Mouse (Mus musculus) WW6 (cell line): Measurements from ENCODE around the gene Fgfr2.
"Not testable (repeated sequence)": the region's sequence is repeated elsewhere in the genome, so short reads cannot be mapped to it uniquely, and the experiment has no call there.

ENCODE experiments used
- DNase-seq: peaks from one replicate; pipeline ENCODE4 v3.0.0-alpha.2; 2013; ENCODE audit warnings: low read depth, low spot score

Gene Fgfr2

GRCm38 (mm10) chr7:130693800-130694193 lies 2429.4 kb downstream of the Fgfr2 start:
- DNase-seq, result no peak

DNA sequence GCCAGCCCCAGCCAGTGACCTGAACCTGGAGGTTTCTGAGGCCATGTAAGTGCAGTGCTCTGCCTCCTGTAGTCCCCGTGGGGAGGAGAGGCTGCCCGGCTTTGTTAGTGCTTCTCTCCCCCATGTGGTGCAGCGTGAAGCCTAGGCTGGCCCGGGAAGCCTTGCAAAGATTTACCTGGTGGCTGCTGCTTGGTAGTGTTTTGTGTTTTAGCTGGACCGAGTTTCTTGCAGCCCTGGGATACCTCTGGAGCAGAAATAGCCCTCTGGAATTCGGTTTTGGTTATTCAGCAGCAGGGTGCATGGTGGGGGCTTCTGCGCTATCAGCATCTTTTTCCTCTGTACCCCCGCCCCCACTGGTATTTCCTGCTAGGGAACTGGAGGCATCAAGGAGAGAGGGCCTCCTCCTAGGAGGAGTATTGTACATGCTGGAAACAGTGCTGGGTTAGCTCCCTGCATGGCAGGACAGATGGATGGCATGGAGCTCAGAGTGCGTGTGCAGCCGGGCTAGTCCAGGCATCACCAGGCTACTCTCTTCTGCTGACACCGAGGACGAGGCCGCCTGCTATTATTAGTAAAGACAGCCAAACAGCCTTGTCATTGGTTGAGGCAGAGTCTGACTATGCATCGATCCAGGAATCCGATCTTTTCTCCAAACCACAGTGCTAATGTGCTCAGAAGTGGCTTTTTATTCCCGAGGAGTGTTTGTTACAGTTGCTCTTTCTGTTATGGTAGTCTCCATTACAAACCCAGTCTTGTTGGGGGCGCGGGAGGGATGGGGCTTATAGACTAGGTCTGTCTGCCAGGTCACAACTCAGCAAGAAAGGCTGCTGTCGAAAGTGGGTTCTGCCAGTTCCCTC lies 2430.0 kb downstream of the Fgfr2 start:
- DNase-seq, result no peak

- no peak for DNase-seq
Observed at GRCm38 (mm10) chr7:130692392-130692942, 2430.7 kb downstream of the Fgfr2 start.

- DNase-seq, result no peak
Observed at GRCm38 (mm10) chr7:130691931-130692330, 2431.2 kb downstream of the Fgfr2 start.

GRCm38 (mm10) chr7:130690869-130691268 lies 2432.3 kb downstream of the Fgfr2 start:
- DNase-seq, result no peak

- no peak for DNase-seq
Observed at GRCm38 (mm10) chr7:130688601-130689000, 2434.5 kb downstream of the Fgfr2 start.

DNA sequence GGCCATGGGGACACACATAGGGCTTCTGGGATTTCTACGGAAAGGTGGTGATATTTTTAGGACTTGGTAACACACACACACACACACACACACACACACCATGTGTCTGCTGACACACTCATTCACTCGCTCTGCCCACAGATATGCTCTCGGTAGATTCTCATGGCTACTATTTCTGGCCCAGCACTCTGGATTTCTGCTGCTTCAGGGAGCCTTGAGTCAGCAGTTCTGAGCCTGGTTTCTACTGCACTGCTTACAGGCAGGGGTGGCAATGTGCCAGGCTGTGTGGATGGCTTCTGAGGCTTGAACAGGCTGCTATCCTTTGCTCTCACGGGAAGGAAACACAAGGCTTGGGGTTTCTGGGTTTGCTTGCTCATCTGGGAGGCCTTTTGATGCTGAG lies 2441.4 kb downstream of the Fgfr2 start:
- DNase-seq, result no peak

- no peak for DNase-seq
Observed at GRCm38 (mm10) chr7:130678414-130678813, 2444.7 kb downstream of the Fgfr2 start.

DNA sequence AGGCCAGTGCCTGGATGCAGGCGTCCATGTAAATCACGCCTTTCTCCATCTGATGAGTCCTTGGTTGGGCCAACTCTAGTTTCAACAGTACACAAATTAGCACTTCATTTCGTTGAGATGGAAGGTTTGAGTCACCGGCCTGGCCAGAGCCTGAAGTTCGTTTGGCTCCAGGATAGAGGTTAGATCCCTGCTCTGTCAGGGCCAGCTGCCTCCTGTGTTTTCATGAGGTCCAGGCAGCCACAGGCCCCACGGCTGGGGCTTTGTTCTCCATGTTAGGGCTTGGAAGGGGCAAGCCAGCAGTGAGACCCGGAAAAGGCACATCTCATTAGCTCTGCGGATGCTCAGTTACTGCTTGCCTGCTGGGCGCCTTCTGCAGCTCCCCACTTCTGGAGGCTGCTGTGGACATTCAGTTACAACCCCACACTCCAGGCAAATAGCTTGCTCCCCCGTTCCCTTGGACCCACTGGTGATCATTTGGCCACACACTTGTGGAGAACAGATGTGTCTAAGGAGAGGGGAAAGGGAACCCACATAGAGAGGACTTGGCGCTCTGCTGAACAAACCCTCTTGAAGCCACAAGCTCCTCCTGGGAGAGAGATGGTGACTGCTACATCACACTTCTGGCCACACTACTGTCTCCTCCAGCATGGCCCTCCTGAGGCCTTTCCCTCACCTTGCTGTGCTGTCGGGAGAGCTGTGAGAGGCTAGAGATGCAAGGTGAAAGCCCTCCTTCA lies 2445.4 kb downstream of the Fgfr2 start:
- DNase-seq, result no peak

- no peak for DNase-seq
Observed at GRCm38 (mm10) chr7:130676885-130677540, 2446.1 kb downstream of the Fgfr2 start.

- DNase-seq, result no peak
Observed at GRCm38 (mm10) chr7:130674526-130674925, 2448.6 kb downstream of the Fgfr2 start.

DNA sequence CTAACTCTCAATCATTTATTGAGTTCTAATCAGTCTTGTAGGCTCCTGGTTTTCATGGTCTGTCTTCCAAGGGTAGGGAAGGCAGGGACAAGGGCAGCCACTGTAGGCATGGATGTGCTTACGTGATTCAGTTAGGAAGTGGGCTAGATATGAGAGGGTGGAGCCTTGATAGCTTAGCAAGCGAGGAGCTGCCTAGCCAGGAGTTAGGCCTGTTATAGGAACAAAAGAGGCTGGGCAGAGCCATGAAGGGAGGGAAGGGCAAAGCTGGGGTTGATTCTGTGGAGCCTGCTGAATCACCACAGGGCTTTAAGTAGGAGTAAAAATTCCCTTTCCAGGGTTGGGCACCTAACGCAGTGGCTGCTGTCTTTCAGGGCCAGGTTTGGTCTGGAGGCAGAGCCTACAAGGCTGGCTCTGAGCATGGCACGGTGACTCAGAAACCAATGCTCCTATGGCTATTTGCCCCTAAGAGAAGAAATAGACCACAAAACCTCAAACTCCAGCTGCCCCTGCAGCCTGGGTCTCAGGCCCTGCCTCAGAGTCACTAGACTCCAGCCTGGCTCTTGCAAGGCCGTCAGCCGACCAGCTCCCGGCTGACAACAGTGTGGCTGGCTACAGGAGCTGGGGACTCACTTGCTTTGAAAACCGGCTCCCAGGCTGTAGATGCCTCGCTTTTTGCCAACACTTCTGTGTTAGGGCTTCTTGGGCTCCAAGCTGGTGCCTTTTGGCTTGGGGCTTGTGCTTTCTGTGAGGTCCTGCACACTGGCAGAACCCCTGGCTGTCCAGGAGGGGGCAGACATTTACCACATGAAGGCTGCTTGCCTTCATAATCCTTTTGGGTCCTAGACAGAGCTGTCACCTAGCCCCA lies 2449.7 kb downstream of the Fgfr2 start:
- DNase-seq, result no peak

DNA sequence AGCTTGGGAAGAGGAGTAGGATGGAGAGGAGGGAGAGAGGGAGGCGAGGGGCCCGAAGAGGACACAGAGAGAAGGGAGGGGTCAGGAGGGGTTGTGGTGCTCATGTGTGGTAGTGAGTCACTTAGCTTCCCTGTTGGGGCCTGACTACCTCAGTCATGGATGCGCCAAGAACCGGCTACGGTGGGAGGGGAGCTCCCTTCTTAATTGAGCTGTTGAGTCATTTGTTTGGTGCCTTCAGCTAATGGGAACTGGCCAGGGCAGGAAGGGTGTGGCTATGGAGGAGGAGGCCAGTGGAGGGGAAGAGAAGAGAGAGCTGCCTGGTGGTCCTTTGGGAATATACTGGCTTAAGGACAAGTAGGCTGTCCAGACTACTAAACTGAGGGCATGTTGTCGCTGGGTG lies 2451.8 kb downstream of the Fgfr2 start:
- no peak for DNase-seq

- no peak for DNase-seq
Observed at GRCm38 (mm10) chr7:130670358-130670757, 2452.8 kb downstream of the Fgfr2 start.

DNA sequence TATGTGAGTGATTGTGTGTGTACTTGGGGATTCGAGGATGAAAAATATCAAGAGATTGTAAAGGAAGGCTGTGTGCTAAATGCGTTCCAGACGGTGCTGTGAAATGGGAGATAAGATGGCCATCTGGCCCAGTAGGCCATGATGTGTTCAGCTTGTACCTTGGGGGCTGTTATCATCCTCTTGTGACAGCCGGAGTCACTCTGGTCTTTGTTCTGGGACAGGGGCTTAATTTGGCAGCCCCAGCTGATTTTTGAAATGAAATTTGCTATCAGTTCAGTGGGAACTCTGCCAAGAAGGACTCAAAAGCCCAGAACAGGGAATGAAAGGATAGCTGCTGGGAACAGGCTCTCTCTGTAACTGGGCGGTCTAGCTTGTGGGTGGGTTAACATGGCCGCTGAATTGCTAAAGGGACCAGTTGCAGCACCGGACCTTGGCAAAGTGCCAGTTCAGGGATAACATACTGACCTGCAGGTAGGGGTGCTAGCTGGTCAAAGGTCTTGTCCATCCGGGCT lies 2453.7 kb downstream of the Fgfr2 start:
- no peak for DNase-seq

DNA sequence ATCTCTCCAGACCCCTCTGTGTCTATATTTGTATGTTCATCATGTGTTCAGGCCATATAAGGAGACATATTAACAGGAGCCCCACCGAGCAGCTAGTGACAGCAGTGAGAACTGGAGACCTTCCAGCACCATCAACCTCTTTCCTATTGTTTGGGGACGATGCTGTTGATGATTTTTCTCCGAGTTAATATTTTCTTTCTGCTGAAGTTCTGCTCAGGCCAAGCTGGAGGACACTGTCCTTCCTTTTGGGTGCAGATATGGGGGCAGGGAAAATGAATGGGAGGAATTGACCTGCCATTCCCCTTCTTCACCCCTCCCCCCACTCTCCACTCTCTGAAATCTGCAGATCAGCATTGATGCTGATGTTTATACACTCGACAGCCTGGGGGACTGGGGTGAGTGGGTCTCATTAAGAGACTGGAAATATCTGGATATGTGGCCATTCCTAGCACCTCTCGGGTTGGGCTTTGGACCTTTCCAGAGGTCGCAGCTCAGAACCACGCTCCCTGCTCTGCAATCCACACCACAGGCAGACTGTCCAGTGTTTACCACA lies 2454.3 kb downstream of the Fgfr2 start:
- DNase-seq, result no peak

- not testable (repeated sequence) for DNase-seq
Observed at GRCm38 (mm10) chr7:130668013-130668412, 2455.1 kb downstream of the Fgfr2 start.

DNA sequence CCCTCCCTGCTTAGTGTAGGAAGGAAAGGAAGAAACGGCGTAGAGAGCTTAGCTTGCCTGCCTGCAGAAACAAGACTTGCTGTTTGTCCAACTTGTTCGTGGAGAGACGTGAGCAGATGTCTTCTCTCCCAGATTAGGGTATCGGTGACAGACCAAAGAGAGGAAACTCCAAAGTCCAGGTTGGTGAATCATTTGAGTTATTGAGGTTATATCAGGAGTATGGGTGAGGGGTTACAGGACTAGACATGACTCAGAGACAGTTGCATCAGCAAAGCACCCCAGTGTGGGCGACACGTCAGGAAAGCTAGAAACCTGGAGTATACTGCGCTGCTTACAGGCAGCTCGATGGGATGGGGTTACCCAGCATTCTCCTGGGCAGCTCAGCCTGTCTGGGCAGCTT lies 2457.8 kb downstream of the Fgfr2 start:
- no peak for DNase-seq

GRCm38 (mm10) chr7:130664629-130665028 lies 2458.5 kb downstream of the Fgfr2 start:
- DNase-seq, result no peak

DNA sequence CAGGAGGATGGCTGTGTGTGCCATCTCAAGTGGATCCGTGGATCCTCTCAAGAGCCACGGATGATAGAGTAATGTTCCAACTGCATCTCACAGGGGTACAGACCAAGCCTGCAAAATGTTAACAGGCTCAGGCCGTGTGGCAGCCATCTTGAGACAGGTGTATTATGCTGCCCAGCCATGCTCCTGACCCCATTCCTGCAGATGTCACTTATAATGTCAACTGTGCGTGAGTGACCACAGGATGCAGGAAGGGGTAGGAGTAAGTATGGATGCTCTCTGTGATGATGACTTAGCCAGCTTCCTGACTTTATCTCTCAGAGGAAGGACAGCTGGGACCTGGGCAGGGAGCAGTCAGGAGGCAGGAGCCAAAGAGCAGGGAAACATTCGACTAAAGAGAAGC lies 2459.1 kb downstream of the Fgfr2 start:
- no peak for DNase-seq

- DNase-seq, result no peak
Observed at GRCm38 (mm10) chr7:130662869-130663268, 2460.3 kb downstream of the Fgfr2 start.
